Mouse (Mus musculus): ENCODE results near the gene Tmem110. TPM values are rescaled to one million over a fixed set of nuclear protein-coding genes. Genes with fewer than 3 reads are reported as not detected.

Tmem110 gene
- polyA plus RNA-seq, 1 experiment from 2014 or later, result 38.7 TPM

DNA sequence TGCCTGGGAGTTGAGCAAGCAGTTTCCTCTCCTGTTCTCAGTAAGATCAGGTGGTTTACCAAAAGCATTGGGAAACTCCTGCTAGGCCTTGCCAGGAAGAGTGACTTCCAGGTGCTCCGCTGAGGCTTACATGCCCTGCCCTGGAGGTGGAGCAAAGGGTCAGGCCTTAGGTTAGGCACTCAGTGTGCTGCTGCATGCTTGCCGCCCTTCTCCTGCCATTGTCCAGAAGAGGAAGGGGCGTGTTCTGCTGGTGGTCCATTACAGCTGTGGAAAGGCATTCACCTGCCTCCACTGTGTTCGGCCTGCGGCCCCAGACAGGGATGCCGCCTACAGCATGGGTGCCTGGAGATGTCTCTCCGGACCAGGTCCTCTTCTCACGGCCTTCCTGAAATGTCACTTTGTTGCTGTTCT lies 44.0 kb downstream of the Tmem110 start:
- Histone ChIP-seq H3K27ac (replicated peaks; ENCODE audit: low read depth, low read length) (peak overlapping the region; percentile 48), H3K4me1 (ENCODE audit: control insufficient read depth, insufficient read depth, low read length) (peaks cover 17% of the 10 kb centered on the region; the same call in 1 of the 2 replicates), H3K4me2 (ENCODE audit: low read depth, severe bottlenecking) (no peak overlapping the region), H3K4me3 (ENCODE audit: low read depth, low read length) (no peak overlapping the region), H3K36me3 (ENCODE audit: control insufficient read depth, insufficient read depth, low read length) (no peaks in the 10 kb centered on the region), H3K9ac (ENCODE audit: low read length) (no peak overlapping the region), H3K9me3 (ENCODE audit: control insufficient read depth, low read length) (no peaks in the 10 kb centered on the region), H3K27me3 (ENCODE audit: control insufficient read depth, insufficient read depth, low read length) (no peaks in the 10 kb centered on the region)
- DNase-seq (ENCODE audit: low spot score) (no peak), ATAC-seq (ENCODE audit: insufficient number of reproducible peaks, low FRiP score, low TSS enrichment, low read depth) (no peak)
- 84% methylated on average over 8 of the region's 8 CpGs for WGBS

GRCm38 (mm10) chr14:30870206-30871147 lies 45.1 kb downstream of the Tmem110 start:
- H3K36me3 ChIP-seq (ENCODE audit: control insufficient read depth, insufficient read depth, low read length), result no peaks in the 10 kb centered on the region
- DNase-seq (ENCODE audit: low spot score) (peak; percentile 42), ATAC-seq (ENCODE audit: insufficient number of reproducible peaks, low FRiP score, low TSS enrichment, low read depth) (no peak)
- no peak overlapping the region for H3K4me3 ChIP-seq (ENCODE audit: low read depth, low read length)
- H3K4me1 ChIP-seq (ENCODE audit: control insufficient read depth, insufficient read depth, low read length), result peaks cover 17% of the 10 kb centered on the region; the same call in 1 of the 2 replicates
- H3K27ac ChIP-seq (replicated peaks; ENCODE audit: low read depth, low read length), result peak overlapping the region; percentile 48
- no peak overlapping the region for H3K4me2 ChIP-seq (ENCODE audit: low read depth, severe bottlenecking)
- no peak overlapping the region for H3K9ac ChIP-seq (ENCODE audit: low read length)
- 74% methylated on average over 25 of the region's 25 CpGs for WGBS
- no peaks in the 10 kb centered on the region for H3K9me3 ChIP-seq (ENCODE audit: control insufficient read depth, low read length)
- H3K27me3 ChIP-seq (ENCODE audit: control insufficient read depth, insufficient read depth, low read length), result no peaks in the 10 kb centered on the region

DNA sequence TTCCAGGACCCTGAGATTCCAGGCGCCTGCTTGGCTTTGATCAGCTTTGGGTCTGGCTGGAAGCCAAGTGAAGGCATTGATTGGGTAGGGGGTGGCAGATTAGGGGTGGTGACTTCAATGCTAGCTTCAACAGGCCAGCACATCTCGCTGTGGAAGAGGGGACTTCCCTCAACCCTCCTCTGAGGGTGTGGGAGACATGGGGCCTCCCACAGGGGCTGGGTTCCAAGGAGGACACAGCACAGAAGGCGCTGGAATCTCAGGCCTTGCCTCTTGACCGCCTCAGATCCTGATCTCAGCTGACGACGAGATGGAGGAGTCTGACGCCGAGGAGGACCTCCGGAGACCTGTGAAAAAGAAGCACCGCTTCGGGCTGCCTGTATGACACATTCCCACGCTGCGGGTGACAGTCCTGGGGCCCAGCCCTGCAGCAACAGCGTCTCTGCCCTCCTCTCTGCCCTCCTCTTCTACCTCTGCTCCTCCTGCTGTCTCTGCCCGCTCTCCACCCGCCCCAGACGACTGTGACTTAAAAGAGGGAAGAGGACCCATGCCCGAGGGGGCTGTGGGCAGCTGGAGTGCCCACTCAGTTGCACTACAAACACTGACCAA lies 48.8 kb downstream of the Tmem110 start:
- WGBS, result 82% methylated on average over 18 of the region's 18 CpGs
- no peak for ATAC-seq (ENCODE audit: insufficient number of reproducible peaks, low FRiP score, low TSS enrichment, low read depth)
- Histone ChIP-seq H3K27ac (replicated peaks; ENCODE audit: low read depth, low read length) (no peak overlapping the region), H3K27me3 (ENCODE audit: control insufficient read depth, insufficient read depth, low read length) (no peaks in the 10 kb centered on the region), H3K9me3 (ENCODE audit: control insufficient read depth, low read length) (no peaks in the 10 kb centered on the region), H3K9ac (ENCODE audit: low read length) (no peak overlapping the region), H3K4me1 (ENCODE audit: control insufficient read depth, insufficient read depth, low read length) (peaks cover 17% of the 10 kb centered on the region; the same call in 1 of the 2 replicates), H3K4me3 (ENCODE audit: low read depth, low read length) (no peak overlapping the region), H3K4me2 (ENCODE audit: low read depth, severe bottlenecking) (no peak overlapping the region), H3K36me3 (ENCODE audit: control insufficient read depth, insufficient read depth, low read length) (no peaks in the 10 kb centered on the region)
- no peak for DNase-seq (ENCODE audit: low spot score)

DNA sequence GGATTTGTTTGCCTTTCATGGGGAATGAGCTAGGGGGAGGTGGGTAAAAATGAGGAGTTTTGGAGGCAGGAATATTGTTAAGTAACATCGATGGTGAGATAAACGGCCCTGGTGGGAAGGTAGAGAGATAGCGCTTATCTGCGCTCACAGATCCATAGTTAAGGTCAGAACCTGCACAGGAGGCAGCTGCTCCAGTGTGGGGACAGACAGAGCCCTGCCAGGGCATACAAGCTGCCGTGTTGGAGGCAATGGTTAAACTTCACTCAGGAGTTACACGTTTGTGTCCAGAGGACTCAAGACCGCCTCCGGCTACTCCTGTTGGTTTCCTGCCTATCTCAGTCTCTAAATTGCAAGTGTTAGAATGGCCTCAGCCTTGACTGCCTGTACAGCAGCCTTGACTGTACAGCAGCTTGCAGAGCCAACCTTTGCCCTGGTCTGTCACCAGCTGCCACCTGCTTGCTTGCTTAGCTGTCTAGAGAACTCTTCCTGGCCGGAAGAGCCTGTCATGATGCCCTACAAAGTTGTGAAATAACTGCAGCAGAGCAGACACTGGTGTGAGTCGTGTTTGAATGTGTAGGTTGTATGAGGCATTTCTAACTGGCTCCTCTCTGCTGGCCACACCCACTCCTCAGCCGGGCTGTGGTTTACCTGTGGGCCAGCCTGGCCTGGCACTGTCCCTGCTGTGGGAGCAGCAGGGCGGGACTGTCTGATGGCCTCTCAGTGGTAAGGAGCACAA lies 49.9 kb downstream of the Tmem110 start:
- no peaks in the 10 kb centered on the region for H3K36me3 ChIP-seq (ENCODE audit: control insufficient read depth, insufficient read depth, low read length)

DNA sequence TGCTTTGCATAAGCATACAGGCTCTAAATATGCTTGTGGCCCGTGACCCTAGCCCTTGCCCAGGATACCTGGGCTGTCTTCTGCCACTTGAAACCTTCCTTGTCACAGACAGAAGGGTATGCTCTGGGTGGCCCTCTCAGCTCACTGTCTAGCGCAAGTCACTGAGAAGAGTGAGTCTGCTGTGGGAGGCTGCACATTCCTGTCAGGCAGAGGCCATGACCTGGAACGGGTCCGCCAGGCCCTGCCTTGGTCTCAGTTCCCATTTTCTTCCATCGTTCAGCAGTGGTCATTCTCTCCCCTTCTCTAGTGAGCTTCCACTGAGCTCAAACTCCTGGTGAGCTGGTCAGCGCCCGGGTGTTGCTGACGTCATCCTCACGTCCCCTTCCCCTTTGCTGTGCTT lies 50.6 kb downstream of the Tmem110 start:
- WGBS, result 85% methylated on average over 9 of the region's 9 CpGs
- 0 out of 2 replicates have a peak, but pooled peaks cover 3% of the 10 kb centered on the region for H3K4me1 ChIP-seq (ENCODE audit: control insufficient read depth, insufficient read depth, low read length)
- no peak for ATAC-seq (ENCODE audit: insufficient number of reproducible peaks, low FRiP score, low TSS enrichment, low read depth)

More for the DNA sequence above, 49.9 kb downstream of the Tmem110 start:
- ATAC-seq (ENCODE audit: insufficient number of reproducible peaks, low FRiP score, low TSS enrichment, low read depth), result no peak
- DNase-seq (ENCODE audit: low spot score), result no peak
- Histone ChIP-seq H3K4me2 (ENCODE audit: low read depth, severe bottlenecking) (no peak overlapping the region), H3K4me1 (ENCODE audit: control insufficient read depth, insufficient read depth, low read length) (0 out of 2 replicates have a peak, but pooled peaks cover 7% of the 10 kb centered on the region), H3K9ac (ENCODE audit: low read length) (no peak overlapping the region), H3K27ac (replicated peaks; ENCODE audit: low read depth, low read length) (no peak overlapping the region), H3K9me3 (ENCODE audit: control insufficient read depth, low read length) (no peaks in the 10 kb centered on the region), H3K27me3 (ENCODE audit: control insufficient read depth, insufficient read depth, low read length) (no peaks in the 10 kb centered on the region), H3K4me3 (ENCODE audit: low read depth, low read length) (no peak overlapping the region)
- WGBS, result 88% methylated on average over 12 of the region's 12 CpGs

DNA sequence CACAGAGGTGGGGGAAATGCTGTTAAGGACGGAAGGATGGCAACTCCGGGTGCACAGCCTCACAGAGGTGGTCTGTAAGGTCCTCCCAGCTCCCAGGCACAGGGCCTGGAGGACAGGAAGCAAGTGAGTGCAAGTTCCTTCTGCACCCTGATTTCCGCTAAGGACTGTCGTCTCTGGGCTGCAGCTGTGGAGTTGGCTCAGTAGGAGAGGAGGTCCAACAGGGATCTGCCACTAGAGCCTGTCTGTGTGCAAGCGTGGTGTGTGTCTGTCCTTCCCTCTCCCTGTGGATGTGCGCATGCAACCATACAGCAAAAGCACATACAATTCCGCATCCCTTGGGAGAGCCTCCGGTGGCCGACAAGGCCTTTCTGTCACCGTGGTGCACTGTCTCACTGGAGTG lies 51.1 kb downstream of the Tmem110 start:
- ATAC-seq (ENCODE audit: insufficient number of reproducible peaks, low FRiP score, low TSS enrichment, low read depth) (no peak), DNase-seq (ENCODE audit: low spot score) (no peak)
- Histone ChIP-seq H3K4me2 (ENCODE audit: low read depth, severe bottlenecking) (no peak overlapping the region; the same call in 1 of the 2 replicates), H3K9me3 (ENCODE audit: control insufficient read depth, low read length) (no peaks in the 10 kb centered on the region), H3K36me3 (ENCODE audit: control insufficient read depth, insufficient read depth, low read length) (no peaks in the 10 kb centered on the region), H3K4me1 (ENCODE audit: control insufficient read depth, insufficient read depth, low read length) (no peaks in the 10 kb centered on the region), H3K4me3 (ENCODE audit: low read depth, low read length) (no peak overlapping the region), H3K27ac (replicated peaks; ENCODE audit: low read depth, low read length) (no peak overlapping the region), H3K9ac (ENCODE audit: low read length) (no peak overlapping the region), H3K27me3 (ENCODE audit: control insufficient read depth, insufficient read depth, low read length) (no peaks in the 10 kb centered on the region)
- 87% methylated on average over 10 of the region's 10 CpGs for WGBS

More for the DNA sequence above, 50.6 kb downstream of the Tmem110 start:
- Histone ChIP-seq H3K27ac (replicated peaks; ENCODE audit: low read depth, low read length) (no peak overlapping the region), H3K36me3 (ENCODE audit: control insufficient read depth, insufficient read depth, low read length) (no peaks in the 10 kb centered on the region), H3K4me2 (ENCODE audit: low read depth, severe bottlenecking) (no peak overlapping the region; the same call in 1 of the 2 replicates), H3K27me3 (ENCODE audit: control insufficient read depth, insufficient read depth, low read length) (no peaks in the 10 kb centered on the region), H3K4me3 (ENCODE audit: low read depth, low read length) (no peak overlapping the region), H3K9ac (ENCODE audit: low read length) (no peak overlapping the region), H3K9me3 (ENCODE audit: control insufficient read depth, low read length) (no peaks in the 10 kb centered on the region)
- no peak for DNase-seq (ENCODE audit: low spot score)

- Histone ChIP-seq H3K9me3 (ENCODE audit: control insufficient read depth, low read length) (no peaks in the 10 kb centered on the region), H3K27me3 (ENCODE audit: control insufficient read depth, insufficient read depth, low read length) (no peaks in the 10 kb centered on the region), H3K27ac (replicated peaks; ENCODE audit: low read depth, low read length) (no peak overlapping the region), H3K36me3 (ENCODE audit: control insufficient read depth, insufficient read depth, low read length) (no peaks in the 10 kb centered on the region), H3K4me2 (ENCODE audit: low read depth, severe bottlenecking) (no peak overlapping the region), H3K4me1 (ENCODE audit: control insufficient read depth, insufficient read depth, low read length) (no peaks in the 10 kb centered on the region), H3K4me3 (ENCODE audit: low read depth, low read length) (no peak overlapping the region), H3K9ac (ENCODE audit: low read length) (no peak overlapping the region)
- ATAC-seq (ENCODE audit: insufficient number of reproducible peaks, low FRiP score, low TSS enrichment, low read depth) (no peak), DNase-seq (ENCODE audit: low spot score) (no peak)
- 97% methylated on average over 3 of the region's 3 CpGs for WGBS
These were observed 52.4 kb downstream of the Tmem110 start for GRCm38 (mm10) chr14:30877827-30878226.

DNA sequence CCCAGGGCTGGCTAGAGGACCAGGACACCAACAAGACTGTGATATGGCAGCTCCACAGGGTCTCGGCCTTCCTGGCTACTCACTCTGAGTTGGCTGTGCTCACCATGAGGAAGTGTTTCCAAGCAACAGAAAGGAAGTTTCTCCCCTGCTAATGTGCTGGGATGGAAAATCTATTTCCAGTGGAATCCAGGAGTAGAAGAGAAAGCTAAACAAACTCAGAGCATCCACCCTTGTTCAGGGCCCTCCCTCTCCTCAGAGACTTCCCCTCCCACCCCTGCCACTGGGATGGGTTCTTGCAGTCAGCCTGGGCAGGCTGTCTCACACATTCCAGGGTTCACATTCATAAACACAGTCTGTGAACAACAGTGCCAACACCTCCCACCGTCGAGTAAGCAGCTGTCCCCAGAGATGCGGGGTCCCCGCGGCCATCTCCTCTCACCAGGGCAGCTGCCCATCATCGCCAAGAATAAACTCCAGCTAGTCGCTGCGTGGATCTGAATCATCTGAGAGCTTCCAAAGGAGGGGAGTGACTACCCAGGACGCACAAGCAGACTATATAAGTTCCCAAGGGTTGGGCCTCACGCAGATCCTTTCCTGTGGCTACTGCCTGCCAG lies 53.7 kb downstream of the Tmem110 start, which contains the start of gene Mustn1:
Mustn1 (plus strand) TSS at position 243 of the 614 bp plus-strand sequence.
- H3K36me3 ChIP-seq (ENCODE audit: control insufficient read depth, insufficient read depth, low read length), result no peaks in the 10 kb centered on the region
- DNase-seq (ENCODE audit: low spot score) (no peak), ATAC-seq (ENCODE audit: insufficient number of reproducible peaks, low FRiP score, low TSS enrichment, low read depth) (no peak)
- 81% methylated on average over 11 of the region's 11 CpGs for WGBS
- no peak within 1 kb of the TSS for H3K9ac ChIP-seq (ENCODE audit: low read length)
- H3K27ac ChIP-seq (replicated peaks; ENCODE audit: low read depth, low read length), result no peak within 1 kb of the TSS
- H3K4me1 ChIP-seq (ENCODE audit: control insufficient read depth, insufficient read depth, low read length), result no peaks in the 10 kb centered on the region
- no peak within 1 kb of the TSS for H3K4me3 ChIP-seq (ENCODE audit: low read depth, low read length)
- H3K27me3 ChIP-seq (ENCODE audit: control insufficient read depth, insufficient read depth, low read length), result no peaks in the 10 kb centered on the region
- no peak within 1 kb of the TSS for H3K4me2 ChIP-seq (ENCODE audit: low read depth, severe bottlenecking)
- H3K9me3 ChIP-seq (ENCODE audit: control insufficient read depth, low read length), result no peaks in the 10 kb centered on the region
